Mouse (Mus musculus) G1E (cell line): ENCODE data around the gene Col4a6. TPM values are rescaled to one million over a fixed set of nuclear protein-coding genes. Genes with fewer than 3 reads are reported as not detected.

Experiments used
- ATAC-seq: 2 replicates; pipeline ENCODE4 v1.8.0; 2016; ENCODE audit warnings: mild to moderate bottlenecking; ENCODE audit not compliant: insufficient number of reproducible peaks, poor library complexity, low FRiP score, severe bottlenecking; ENCODE audit errors: extremely low read depth
- DNase-seq: peaks from one replicate; pipeline ENCODE4 v3.0.0; 2012; ENCODE audit warnings: low spot score
- H3K27me3 ChIP-seq: 2 replicates; pipeline ENCODE4 v1.6.1; 2012; ENCODE audit warnings: mild to moderate bottlenecking, low read length, inconsistent platforms; ENCODE audit not compliant: insufficient read depth
- H3K36me3 ChIP-seq: replicated peaks from 2 replicates; pipeline ENCODE3; 2012; ENCODE audit warnings: mild to moderate bottlenecking, inconsistent platforms
- H3K4me1 ChIP-seq: 2 replicates; pipeline ENCODE4 v1.6.1; 2012; ENCODE audit warnings: low read depth, low read length, inconsistent platforms, mixed read lengths; ENCODE audit not compliant: insufficient read depth
- H3K4me3 ChIP-seq: 2 replicates; pipeline ENCODE4 v1.5.1; 2012; ENCODE audit warnings: low read depth, mild to moderate bottlenecking, inconsistent platforms, low read length, moderate library complexity, mixed read lengths
- H3K9me3 ChIP-seq: replicated peaks from 2 replicates; pipeline ENCODE4 v1.6.1; 2012; ENCODE audit warnings: inconsistent platforms
- CTCF ChIP-seq: IDR thresholded peaks from 2 replicates; pipeline ENCODE4 v1.5.1; 2012; ENCODE audit warnings: low read depth, low read length, inconsistent platforms, mixed read lengths
- GATA1 ChIP-seq: IDR thresholded peaks from 2 replicates; pipeline ENCODE4 v1.6.1; 2012; ENCODE audit warnings: borderline replicate concordance, low read length, inconsistent platforms, mixed read lengths
- GATA2 ChIP-seq: IDR thresholded peaks from 2 replicates; pipeline ENCODE4 v1.6.1; 2012; ENCODE audit warnings: low read depth, low read length, inconsistent platforms, borderline replicate concordance
- POLR2AphosphoS5 ChIP-seq: IDR thresholded peaks from 2 replicates; pipeline ENCODE4 v1.6.1; 2012; ENCODE audit warnings: low read depth, low read length, inconsistent platforms; ENCODE audit not compliant: insufficient replicate concordance
- TAL1 ChIP-seq: conservative IDR thresholded peaks from 2 replicates; pipeline ENCODE4 v1.6.1; 2012; ENCODE audit warnings: low read depth, low read length, inconsistent platforms, mixed read lengths
- polyA plus RNA-seq: library from polyadenylated mRNA; stranded (reverse); fragments of >175 nt; gene quantifications from 2 replicates; pipeline ENCODE4 v1.2.3, GENCODE M21; 2012
- total RNA-seq, 2 experiments: library from RNA; stranded (forward) in 1 of 2; stranded (reverse) in 1 of 2; fragments of 200-1000 nt in 1 of 2; fragments of >200 nt in 1 of 2; fragmentation: Nextera tagmentation in 1 of 2; gene quantifications; 2 replicates each; pipeline ENCODE4 v1.2.3; 2014 to 2017

Gene Col4a6
- total and polyA plus RNA-seq, 3 experiments: not detected

DNA sequence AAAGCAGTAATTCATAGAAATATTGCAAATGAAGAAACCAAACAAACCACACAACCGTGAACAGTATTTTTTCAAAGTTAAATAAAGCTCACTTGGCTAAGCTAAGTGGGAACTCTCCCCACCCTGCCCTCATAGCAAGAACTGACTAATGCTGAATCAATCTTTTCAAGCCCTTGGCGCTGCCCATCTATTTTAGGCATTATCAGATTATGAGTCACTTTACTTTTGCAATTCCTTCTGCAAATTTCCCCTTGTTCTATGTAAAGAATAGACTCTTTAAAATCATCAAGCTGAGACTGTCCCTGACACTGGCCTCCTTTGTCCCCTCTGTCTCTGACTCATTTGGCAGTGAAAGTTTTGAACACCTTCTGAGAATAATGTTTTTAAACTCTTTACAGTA lies 34.5 kb downstream of the Col4a6 start:
- no peak for ATAC-seq
- Histone ChIP-seq H3K4me1 (no peaks in the 10 kb centered on the region), H3K36me3 (no peaks in the 10 kb centered on the region), H3K4me3 (no peak overlapping the region), H3K27me3 (no peaks in the 10 kb centered on the region), H3K9me3 (no peaks in the 10 kb centered on the region)
- TF ChIP-seq GATA2: no peak
- TF ChIP-seq GATA1: no peak
- no peak for TF ChIP-seq CTCF
- TF ChIP-seq POLR2AphosphoS5: no peak
- no peak for TF ChIP-seq TAL1
- no peak for DNase-seq

DNA sequence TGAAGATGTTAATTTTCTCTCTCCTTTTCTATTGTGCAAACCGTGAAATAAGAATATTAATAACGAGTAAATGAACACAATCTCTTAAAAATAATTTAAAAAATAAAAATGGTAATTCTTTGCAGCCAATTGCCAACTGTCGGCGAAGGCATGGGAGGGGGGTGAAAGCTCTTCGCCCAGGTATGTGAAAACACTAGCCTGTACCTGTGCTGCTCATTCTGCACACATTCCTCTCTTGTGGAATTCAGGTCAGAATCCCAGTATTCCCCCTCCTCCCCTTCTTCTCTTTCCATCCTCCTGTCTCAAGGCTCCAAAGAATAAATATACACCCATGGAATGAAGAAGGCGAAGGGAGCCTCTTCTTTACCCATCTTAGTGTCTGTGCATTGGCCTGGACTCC lies 37.1 kb downstream of the Col4a6 start:
- H3K4me1 ChIP-seq: no peaks in the 10 kb centered on the region
- TF ChIP-seq CTCF (no peak), GATA2 (no peak), GATA1 (no peak), TAL1 (no peak), POLR2AphosphoS5 (no peak)
- no peaks in the 10 kb centered on the region for H3K27me3 ChIP-seq
- ATAC-seq (no peak), DNase-seq (no peak)
- no peak overlapping the region for H3K4me3 ChIP-seq
- no peaks in the 10 kb centered on the region for H3K9me3 ChIP-seq
- no peaks in the 10 kb centered on the region for H3K36me3 ChIP-seq

DNA sequence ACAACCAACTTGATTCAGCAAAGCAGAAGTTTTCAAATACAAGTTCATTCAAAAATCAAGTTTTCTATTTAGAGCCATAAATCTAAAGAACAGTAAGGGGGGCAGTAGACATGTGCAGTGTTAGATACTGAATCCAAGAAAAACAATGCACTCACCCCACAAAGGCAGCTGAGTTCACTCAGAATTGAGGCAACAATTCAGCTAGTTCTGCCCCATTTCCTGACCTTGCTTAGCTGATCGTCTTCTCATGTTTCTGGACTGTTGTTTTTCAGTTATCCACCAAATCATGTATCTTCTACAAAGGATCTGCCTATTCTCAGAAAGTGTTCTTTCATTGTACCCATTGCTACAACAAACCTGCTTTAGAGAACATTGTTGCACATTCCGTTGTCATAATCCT lies 58.6 kb downstream of the Col4a6 start:
- Histone ChIP-seq H3K36me3 (no peaks in the 10 kb centered on the region), H3K4me3 (no peak overlapping the region), H3K27me3 (no peaks in the 10 kb centered on the region), H3K9me3 (no peaks in the 10 kb centered on the region), H3K4me1 (no peaks in the 10 kb centered on the region)
- DNase-seq (no peak), ATAC-seq (no peak)
- TF ChIP-seq GATA2 (no peak), POLR2AphosphoS5 (no peak)

DNA sequence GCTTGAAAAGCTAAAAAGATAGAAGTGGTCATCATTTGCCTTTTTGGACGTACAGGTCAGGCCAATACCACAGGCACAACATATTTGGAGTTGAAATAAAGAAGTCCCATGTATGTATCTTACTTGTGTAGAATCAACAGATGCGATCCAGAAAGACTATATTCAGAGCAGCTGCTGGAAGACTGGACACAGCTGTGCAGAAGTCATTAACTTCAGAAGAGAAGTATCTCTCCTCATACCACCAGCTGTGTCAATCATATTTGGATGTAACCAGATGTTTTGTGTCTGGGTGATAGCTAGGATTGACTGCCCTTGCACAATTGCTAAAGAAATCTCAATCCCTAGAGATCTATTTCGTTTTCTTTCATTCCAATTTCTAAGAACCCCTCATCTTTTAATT lies 77.6 kb downstream of the Col4a6 start:
- DNase-seq: no peak
- TF ChIP-seq GATA2 (no peak), POLR2AphosphoS5 (no peak), GATA1 (no peak), TAL1 (no peak), CTCF (no peak)

DNA sequence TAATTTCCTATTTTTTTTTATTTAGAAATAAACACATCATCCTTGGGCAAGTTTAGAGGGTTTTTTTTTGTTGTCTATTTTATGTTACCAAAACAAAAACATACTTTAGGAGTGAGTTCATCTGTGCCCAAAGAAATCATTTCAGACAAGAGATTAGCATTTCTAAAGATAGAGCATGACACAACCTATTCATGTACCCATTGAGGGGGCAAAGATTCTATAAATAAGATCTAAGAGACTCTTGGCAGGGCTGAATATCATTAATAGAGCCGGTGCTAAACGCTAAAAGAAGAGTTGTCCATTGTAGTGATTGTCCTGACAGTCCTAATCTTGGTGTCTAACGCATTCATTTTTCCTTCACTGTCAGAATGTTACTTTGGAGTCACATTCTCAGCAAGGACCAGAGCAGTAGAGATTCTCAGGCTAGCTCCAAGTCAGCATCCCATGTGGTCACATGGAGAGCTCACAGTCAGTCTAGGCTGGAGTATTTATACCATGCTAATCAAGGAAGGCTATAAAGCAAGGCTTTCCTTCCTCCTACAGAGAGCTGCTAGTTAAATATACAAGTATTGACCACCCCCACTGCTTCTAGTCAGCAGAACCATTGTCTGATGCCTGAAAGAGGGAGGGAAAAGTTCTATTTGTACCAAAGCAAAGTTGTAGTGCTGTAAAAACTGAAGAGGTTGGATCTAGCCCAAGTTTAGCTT lies 88.3 kb downstream of the Col4a6 start:
- TF ChIP-seq TAL1 (no peak), POLR2AphosphoS5 (no peak), GATA1 (no peak), GATA2 (no peak), CTCF (no peak)
- Histone ChIP-seq H3K36me3 (no peaks in the 10 kb centered on the region), H3K27me3 (no peaks in the 10 kb centered on the region), H3K4me3 (no peak overlapping the region), H3K9me3 (no peaks in the 10 kb centered on the region), H3K4me1 (peaks cover 5% of the 10 kb centered on the region; the same call in 1 of the 2 replicates)
- ATAC-seq (no peak), DNase-seq (no peak)

More for the DNA sequence above, 77.6 kb downstream of the Col4a6 start:
- Histone ChIP-seq H3K9me3 (no peaks in the 10 kb centered on the region), H3K36me3 (no peaks in the 10 kb centered on the region), H3K4me3 (no peak overlapping the region), H3K4me1 (no peaks in the 10 kb centered on the region), H3K27me3 (no peaks in the 10 kb centered on the region)
- ATAC-seq: no peak

DNA sequence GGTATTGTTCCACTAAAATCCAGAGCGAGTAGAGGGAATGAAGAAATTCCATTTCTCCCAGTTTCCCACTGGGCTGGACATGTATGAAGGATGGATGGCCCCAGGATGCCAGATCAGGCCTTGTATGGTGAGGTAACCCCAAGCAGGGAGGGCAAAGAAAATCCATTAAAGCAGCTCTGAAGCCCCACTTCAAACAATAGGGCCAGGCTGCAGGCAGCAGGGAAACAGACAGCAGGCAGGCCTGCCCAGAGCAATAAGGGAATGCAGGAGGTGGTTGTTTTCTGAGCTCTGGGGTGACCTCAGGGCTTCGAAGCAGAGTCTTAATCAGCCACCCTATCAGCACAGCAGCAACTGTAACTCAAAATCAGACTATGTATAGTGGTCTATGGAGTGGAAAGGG lies 89.2 kb downstream of the Col4a6 start:
- Histone ChIP-seq H3K36me3 (no peaks in the 10 kb centered on the region), H3K27me3 (no peaks in the 10 kb centered on the region), H3K4me3 (no peak overlapping the region), H3K4me1 (peaks cover 5% of the 10 kb centered on the region; the same call in 1 of the 2 replicates), H3K9me3 (no peaks in the 10 kb centered on the region)
- no peak for DNase-seq
- peak; percentile 80 for ATAC-seq
- TF ChIP-seq GATA1: no peak
- 0 out of 2 replicates have a peak, but pooled peaks have one; percentile 10 for TF ChIP-seq TAL1
- TF ChIP-seq POLR2AphosphoS5: no peak
